8 mouse cellular contexts compared by ENCODE assay signal in genomic region chr10:89257457-89258381, GRCm38 (mm10).
DNase-seq lines count a peak whose midpoint lies in the region; ATAC-seq lines count a peak whose summit lies in the region.

No protein-coding gene starts in this region.

- H3K4me1 ChIP-seq in hindbrain, embryonic 12.5 days = peaks cover 15% of the 10 kb centered on the region
- H3K4me1 ChIP-seq in limb, embryonic 13.5 days = peaks cover 29% of the 10 kb centered on the region
- H3K4me1 ChIP-seq in stomach, embryonic 16.5 days (ENCODE audit: control insufficient read depth, insufficient read depth, low read length) = peaks cover 11% of the 10 kb centered on the region; the same call in 1 of the 2 replicates

- H3K36me3 ChIP-seq in hindbrain, embryonic 12.5 days = no peaks in the 10 kb centered on the region
- no peaks in the 10 kb centered on the region for H3K36me3 ChIP-seq in limb, embryonic 13.5 days
- no peaks in the 10 kb centered on the region for H3K36me3 ChIP-seq in stomach, embryonic 16.5 days (ENCODE audit: control insufficient read depth, insufficient read depth, low read length)

- H3K9me3 ChIP-seq in hindbrain, embryonic 12.5 days (replicated peaks) = no peaks in the 10 kb centered on the region
- H3K9me3 ChIP-seq in limb, embryonic 13.5 days = no peaks in the 10 kb centered on the region
- H3K9me3 ChIP-seq in stomach, embryonic 16.5 days (replicated peaks; ENCODE audit: control insufficient read depth, low read length) = no peaks in the 10 kb centered on the region

- H3K4me2 ChIP-seq in hindbrain, embryonic 12.5 days (replicated peaks) = peak overlapping the region; percentile 86
- peak overlapping the region; percentile 76 for H3K4me2 ChIP-seq in limb, embryonic 13.5 days (replicated peaks)
- H3K4me2 ChIP-seq in stomach, embryonic 16.5 days (ENCODE audit: low read depth, low read length) = peak overlapping the region; percentile 44

- 3% methylated on average over 16 of the region's 16 CpGs for WGBS in hindbrain, embryonic 12.5 days
- 1% methylated on average over 16 of the region's 16 CpGs for WGBS in limb, embryonic 13.5 days
- WGBS in stomach, embryonic 16.5 days = 6% methylated on average over 16 of the region's 16 CpGs

- H3K4me3 ChIP-seq in hindbrain, embryonic 12.5 days = peak overlapping the region; percentile 52
- H3K4me3 ChIP-seq in limb, embryonic 13.5 days = peak overlapping the region; percentile 41
- peak overlapping the region; percentile 32 for H3K4me3 ChIP-seq in stomach, embryonic 16.5 days (replicated peaks; ENCODE audit: low read length)

- H3K9ac ChIP-seq in hindbrain, embryonic 12.5 days = peak overlapping the region; percentile 69
- H3K9ac ChIP-seq in limb, embryonic 13.5 days = peak overlapping the region; percentile 54
- peak overlapping the region; percentile 6; the same call in 1 of the 2 replicates for H3K9ac ChIP-seq in stomach, embryonic 16.5 days (ENCODE audit: low read length)

- peak; percentile 2 for DNase-seq in adrenal gland, adult 2 months
- DNase-seq in adrenal gland, postnatal 4 days (ENCODE audit: low spot score in 2 of 2) = no peak
- DNase-seq in testis, postnatal 10 days (ENCODE audit: low spot score) = peak; percentile 46
- DNase-seq in testis, postnatal 14 days (ENCODE audit: low spot score) = no peak

- peak overlapping the region; percentile 73 for H3K27ac ChIP-seq in hindbrain, embryonic 12.5 days
- H3K27ac ChIP-seq in limb, embryonic 13.5 days = no peak overlapping the region
- H3K27ac ChIP-seq in stomach, embryonic 16.5 days (ENCODE audit: low read length) = no peak overlapping the region

- H3K27me3 ChIP-seq in hindbrain, embryonic 12.5 days = no peaks in the 10 kb centered on the region
- H3K27me3 ChIP-seq in limb, embryonic 13.5 days = no peaks in the 10 kb centered on the region
- H3K27me3 ChIP-seq in stomach, embryonic 16.5 days (ENCODE audit: control insufficient read depth, insufficient read depth, low read length) = no peaks in the 10 kb centered on the region

- peak; percentile 80 for ATAC-seq in hindbrain, embryonic 12.5 days (ENCODE audit: low FRiP score)
- ATAC-seq in limb, embryonic 13.5 days (ENCODE audit: low FRiP score, low read depth) = peak; percentile 30; the same call in 1 of the 2 replicates
- ATAC-seq in stomach, embryonic 16.5 days (ENCODE audit: insufficient read depth, low FRiP score) = no peak
- ATAC-seq in megakaryocyte progenitor cell, adult 5-6 weeks (replicated peaks; ENCODE audit: poor library complexity) = no peak

Comparison
In these comparisons a context has a peak if more than half of its experiments do, and no peak if none do; other contexts are left out.
1. DNase-seq: peak in adrenal gland, adult 2 months (single experiment) and testis, postnatal 10 days (single experiment); none in adrenal gland, postnatal 4 days (0 of 2) and testis, postnatal 14 days (single experiment).
2. ATAC-seq: peak in hindbrain, embryonic 12.5 days (single experiment) and limb, embryonic 13.5 days (single experiment); none in stomach, embryonic 16.5 days (single experiment) and megakaryocyte progenitor cell, adult 5-6 weeks (single experiment).
3. H3K9ac ChIP-seq: peak in every context shown above with its lines; median percentile 69 in hindbrain, embryonic 12.5 days; 54 in limb, embryonic 13.5 days; 6 in stomach, embryonic 16.5 days.
4. Peak in every context shown above with its lines, with median percentiles within 50 percentile points of each other: H3K4me2 ChIP-seq and H3K4me3 ChIP-seq.